Mouse (Mus musculus): Measurements from ENCODE around the gene Gm33543. TPM values are rescaled to one million over a fixed set of nuclear protein-coding genes. Genes with fewer than 3 reads are reported as not detected.

The Gm33543 gene
- not detected in 2 replicates for polyA plus RNA-seq (2012; ENCODE audit: insufficient read depth, low replicate concordance)

DNA sequence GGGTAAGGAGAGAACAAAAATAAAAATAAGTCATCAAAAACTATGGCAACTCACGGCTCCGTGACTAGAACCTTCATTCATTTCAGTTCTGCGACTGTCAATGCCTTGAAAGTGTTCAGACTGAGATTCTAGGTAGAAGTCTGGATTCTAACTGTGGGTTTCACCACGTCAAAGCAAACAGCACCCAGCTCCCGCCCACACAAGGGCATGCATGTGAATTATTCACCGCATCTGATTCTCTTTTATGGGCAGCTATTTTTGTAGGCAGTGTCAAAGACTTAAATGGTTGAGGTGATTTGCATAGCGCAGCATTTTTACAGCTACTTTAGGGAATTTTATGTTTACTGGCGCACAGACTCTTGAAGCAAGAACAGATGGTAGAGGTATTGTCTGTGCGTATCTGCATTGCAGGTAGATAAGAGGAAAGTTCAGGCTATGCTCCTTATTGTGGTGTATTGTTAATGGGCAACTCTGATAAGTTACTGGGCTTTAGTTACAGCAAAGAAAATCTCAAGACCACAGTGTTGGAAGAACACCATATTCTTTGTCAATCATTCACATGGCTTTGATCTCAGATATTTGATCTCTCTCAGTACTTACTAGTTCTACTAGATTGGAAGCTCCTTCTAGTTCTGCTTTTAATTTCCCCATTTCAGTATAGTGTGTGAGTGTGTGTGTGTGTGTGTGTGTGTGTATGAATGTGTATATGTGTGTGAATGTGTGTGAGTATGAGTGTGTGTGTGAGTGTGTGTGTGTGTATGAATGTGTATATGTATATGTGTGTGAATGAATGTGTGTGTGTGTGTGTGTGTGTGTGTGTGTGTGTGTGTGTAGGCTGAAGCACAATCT lies at the start of gene Gm33543:
Gm33543 (minus strand) TSS at position 142 of the 849 bp plus-strand sequence.
- Histone ChIP-seq H3K27me3 (replicated peaks) (no peaks in the 10 kb centered on the region), H3K4me1 (no peaks in the 10 kb centered on the region), H3K9me3 (no peaks in the 10 kb centered on the region), H3K36me3 (replicated peaks; ENCODE audit: low read length) (no peaks in the 10 kb centered on the region), H3K4me3 (replicated peaks) (no peak within 1 kb of the TSS)
- no peak for TF ChIP-seq FLI1 (IDR thresholded peaks at IDR 0.05; ENCODE audit: low read length)
- no peak for TF ChIP-seq GATA1 (IDR thresholded peaks at IDR 0.05; ENCODE audit: borderline replicate concordance, low read length)

DNA sequence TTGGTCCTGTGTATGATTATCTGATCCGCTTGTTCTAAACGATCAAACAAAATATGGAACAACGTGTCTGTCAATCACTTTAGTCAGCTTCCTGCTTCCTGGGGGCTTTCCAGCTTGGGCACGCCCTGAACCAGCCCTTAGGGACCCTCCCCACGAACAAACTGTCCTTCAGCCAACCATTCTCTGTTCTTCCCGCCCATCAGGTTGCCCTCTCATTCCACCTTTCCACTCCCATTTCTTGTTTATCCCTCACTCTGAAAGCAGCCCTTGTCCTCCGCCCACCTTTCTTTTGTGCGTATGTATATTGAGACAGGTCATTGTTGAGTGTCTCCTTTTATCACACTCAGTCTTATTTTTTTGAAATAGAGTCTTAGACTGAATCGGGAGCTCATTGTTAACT lies 49.4 kb upstream of the Gm33543 start:
- TF ChIP-seq GATA1 (IDR thresholded peaks at IDR 0.05; ENCODE audit: borderline replicate concordance, low read length) = no peak
- Histone ChIP-seq H3K27me3 (replicated peaks) (peaks cover 11% of the 10 kb centered on the region), H3K4me3 (replicated peaks) (no peak overlapping the region), H3K36me3 (replicated peaks; ENCODE audit: low read length) (no peaks in the 10 kb centered on the region), H3K4me1 (peaks cover 13% of the 10 kb centered on the region), H3K9me3 (no peaks in the 10 kb centered on the region)

DNA sequence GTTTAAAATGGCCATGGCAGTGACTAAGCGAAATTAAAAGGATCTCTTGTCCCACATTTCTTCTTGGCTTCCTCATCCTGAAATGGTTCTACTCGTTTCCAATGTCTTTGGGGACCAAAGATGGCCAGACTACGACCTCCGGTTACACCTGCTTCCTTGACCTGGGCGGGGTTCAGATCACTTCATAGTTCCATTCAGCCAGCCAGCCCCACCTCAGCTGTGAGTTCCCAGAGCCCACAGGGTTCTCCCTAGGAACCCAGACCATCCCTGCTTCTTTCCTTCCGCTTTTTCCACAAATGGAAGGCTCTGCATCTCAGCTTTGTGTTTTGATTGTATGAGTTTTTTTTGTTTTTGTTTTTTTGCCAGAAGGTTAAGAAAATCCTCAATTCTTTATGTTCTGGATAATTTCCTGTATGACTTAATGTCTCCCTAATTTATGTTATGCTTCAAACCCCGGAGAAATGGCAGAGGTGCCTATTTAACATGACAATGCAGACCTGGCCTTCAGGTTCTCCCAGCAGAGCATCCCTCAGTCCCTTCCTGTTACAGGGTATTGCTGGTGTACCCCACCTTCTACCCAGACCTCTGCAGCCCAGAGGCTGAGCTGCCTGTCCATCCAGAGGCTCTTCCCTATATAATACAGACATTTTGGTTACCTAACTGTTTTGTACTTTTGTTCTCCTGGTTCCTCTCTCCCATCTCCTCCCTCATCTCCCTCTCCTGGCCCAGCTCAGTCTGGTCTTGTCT lies 48.7 kb upstream of the Gm33543 start:
- no peaks in the 10 kb centered on the region for H3K36me3 ChIP-seq (replicated peaks; ENCODE audit: low read length)
- H3K4me1 ChIP-seq = peaks cover 13% of the 10 kb centered on the region
- no peaks in the 10 kb centered on the region for H3K9me3 ChIP-seq
- H3K27me3 ChIP-seq (replicated peaks) = peaks cover 11% of the 10 kb centered on the region
- no peak overlapping the region for H3K4me3 ChIP-seq (replicated peaks)
- TF ChIP-seq FLI1 (IDR thresholded peaks at IDR 0.05; ENCODE audit: low read length) = no peak

DNA sequence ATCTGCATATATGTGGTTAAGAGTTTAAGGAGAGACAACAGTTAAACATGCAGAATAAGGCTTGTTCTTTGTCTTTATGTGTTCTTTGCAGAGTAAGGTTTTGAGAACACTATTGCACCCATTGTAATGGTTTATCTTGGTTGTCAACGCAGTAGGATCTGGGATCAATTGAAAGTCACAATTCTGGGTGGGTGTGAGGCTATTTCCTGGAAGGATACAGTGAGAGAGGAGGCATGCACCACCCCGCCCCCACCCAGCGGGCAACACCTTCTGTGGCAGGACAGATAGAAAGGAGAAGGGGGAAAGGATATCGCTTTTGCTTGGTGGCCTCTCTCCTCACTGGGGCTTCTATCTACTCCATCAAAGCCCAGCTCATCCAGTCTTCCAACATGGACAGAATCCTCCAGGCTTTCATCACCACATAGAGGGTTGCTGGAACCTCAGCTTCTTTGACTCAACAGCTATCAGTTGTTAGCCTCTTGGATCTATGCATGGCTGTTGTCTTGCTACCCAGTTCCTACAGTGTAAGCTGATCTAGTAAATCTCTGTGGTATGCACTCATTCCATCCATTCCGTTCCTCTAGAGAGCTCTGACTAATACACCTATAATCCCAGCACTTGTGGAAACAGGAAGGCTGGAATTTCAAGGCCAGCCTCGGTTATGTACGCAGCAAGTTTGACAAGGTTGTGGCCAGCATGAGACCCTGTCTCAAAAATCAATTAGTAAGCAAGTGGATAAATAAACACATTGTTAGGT lies 41.2 kb upstream of the Gm33543 start:
- Histone ChIP-seq H3K9me3 (peaks cover 19% of the 10 kb centered on the region), H3K4me3 (replicated peaks) (no peak overlapping the region), H3K36me3 (replicated peaks; ENCODE audit: low read length) (no peaks in the 10 kb centered on the region), H3K27me3 (replicated peaks) (peaks cover 6% of the 10 kb centered on the region), H3K4me1 (peaks cover 4% of the 10 kb centered on the region; the same call in 1 of the 2 replicates)
- TF ChIP-seq FLI1 (IDR thresholded peaks at IDR 0.05; ENCODE audit: low read length) = no peak
- no peak for TF ChIP-seq GATA1 (IDR thresholded peaks at IDR 0.05; ENCODE audit: borderline replicate concordance, low read length)

DNA sequence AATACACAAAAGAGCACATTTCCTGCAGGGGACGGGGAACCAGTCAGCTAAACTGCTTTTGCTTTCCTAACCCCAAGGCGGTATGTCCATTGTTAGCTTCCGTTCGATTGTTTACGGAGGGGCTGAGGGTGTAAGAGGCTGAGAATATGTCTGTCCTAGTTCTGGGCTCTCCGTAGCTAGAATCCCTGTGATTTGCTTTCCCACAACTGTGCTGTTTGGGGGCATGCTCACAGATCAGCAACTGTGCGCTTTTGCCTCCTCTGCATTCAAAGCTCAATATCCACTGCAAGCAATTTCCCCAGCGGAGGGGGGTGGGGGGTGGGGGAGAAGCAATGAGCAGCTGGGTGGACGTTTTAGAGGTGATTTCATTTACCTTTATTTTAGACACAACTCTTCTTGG lies 39.3 kb upstream of the Gm33543 start:
- H3K9me3 ChIP-seq = peaks cover 23% of the 10 kb centered on the region
- H3K27me3 ChIP-seq (replicated peaks) = peaks cover 6% of the 10 kb centered on the region
- TF ChIP-seq FLI1 (IDR thresholded peaks at IDR 0.05; ENCODE audit: low read length) (no peak), GATA1 (IDR thresholded peaks at IDR 0.05; ENCODE audit: borderline replicate concordance, low read length) (no peak)
- H3K4me1 ChIP-seq = peaks cover 4% of the 10 kb centered on the region; the same call in 1 of the 2 replicates
- no peaks in the 10 kb centered on the region for H3K36me3 ChIP-seq (replicated peaks; ENCODE audit: low read length)
- no peak overlapping the region for H3K4me3 ChIP-seq (replicated peaks)

DNA sequence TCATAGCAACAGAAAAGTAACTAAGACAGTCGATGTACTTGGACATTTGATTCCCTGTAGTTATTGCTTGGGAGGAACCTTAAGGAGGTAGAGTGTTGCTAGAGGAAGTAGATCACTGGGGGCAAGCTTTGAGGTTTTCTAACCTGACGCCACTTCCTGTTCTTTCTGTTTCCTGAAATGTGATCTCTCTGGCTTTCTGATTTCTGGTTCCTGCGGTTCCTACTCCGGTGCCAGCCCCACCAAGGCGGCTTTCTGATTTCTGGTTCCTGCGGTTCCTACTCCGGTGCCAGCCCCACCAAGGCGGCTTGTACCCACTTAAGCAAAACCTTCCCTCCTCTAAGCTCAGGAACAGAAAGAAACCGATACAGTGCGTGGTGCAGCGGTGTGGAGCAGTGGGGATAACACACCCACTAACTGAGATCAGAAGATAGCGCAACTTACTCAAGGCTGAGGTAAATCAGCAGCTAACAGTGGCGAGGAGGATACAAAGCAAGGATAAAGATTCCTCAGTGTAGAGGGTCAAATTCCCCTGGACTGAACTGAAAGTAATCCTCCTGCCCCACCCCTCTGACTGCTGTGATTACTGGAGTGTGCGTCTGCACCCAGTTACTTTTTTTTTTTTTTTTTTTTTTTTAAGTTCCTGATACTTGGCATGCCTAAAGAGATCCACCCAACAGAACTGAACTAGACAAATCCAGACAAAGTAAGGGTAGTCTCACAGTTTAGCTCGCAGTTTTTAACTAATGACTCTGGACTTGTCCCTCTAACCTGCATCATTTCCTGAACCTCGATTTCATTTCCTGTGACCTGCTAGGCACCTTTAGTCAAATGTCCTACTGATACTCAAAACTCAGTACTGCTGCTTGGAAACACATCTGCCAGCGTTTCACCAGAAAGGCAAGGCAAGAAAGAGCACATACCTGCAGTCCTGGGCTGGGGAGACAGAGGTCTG lies 37.5 kb upstream of the Gm33543 start:
- Histone ChIP-seq H3K36me3 (replicated peaks; ENCODE audit: low read length) (no peaks in the 10 kb centered on the region), H3K27me3 (replicated peaks) (peaks cover 6% of the 10 kb centered on the region), H3K4me1 (peaks cover 3% of the 10 kb centered on the region; the same call in 1 of the 2 replicates), H3K9me3 (peaks cover 23% of the 10 kb centered on the region), H3K4me3 (replicated peaks) (no peak overlapping the region)
- TF ChIP-seq GATA1 (IDR thresholded peaks at IDR 0.05; ENCODE audit: borderline replicate concordance, low read length) = no peak
- no peak for TF ChIP-seq FLI1 (IDR thresholded peaks at IDR 0.05; ENCODE audit: low read length)

DNA sequence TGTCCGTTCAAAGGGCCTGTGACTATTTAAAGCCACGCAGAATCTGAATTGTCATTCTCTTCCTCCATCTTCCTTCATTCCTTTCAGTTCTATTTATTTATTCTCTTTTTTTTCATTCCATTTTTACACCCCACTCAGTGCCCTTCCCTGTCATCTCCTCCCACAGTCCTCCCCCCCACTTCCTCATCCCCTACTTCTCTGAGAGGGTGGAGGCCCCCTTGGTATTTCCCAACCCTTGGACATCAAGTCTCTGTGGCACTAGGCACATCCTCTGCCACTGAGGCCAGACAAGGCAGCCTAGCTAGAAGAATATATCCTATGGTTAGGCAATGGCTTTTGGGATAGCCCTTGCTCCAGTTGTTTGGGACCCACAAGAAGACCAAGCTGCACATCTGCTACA lies 28.1 kb upstream of the Gm33543 start:
- TF ChIP-seq FLI1 (IDR thresholded peaks at IDR 0.05; ENCODE audit: low read length) (no peak), GATA1 (IDR thresholded peaks at IDR 0.05; ENCODE audit: borderline replicate concordance, low read length) (no peak)
- Histone ChIP-seq H3K4me1 (peaks cover 3% of the 10 kb centered on the region; the same call in 1 of the 2 replicates), H3K36me3 (replicated peaks; ENCODE audit: low read length) (no peaks in the 10 kb centered on the region), H3K4me3 (replicated peaks) (no peak overlapping the region), H3K27me3 (replicated peaks) (no peaks in the 10 kb centered on the region), H3K9me3 (no peaks in the 10 kb centered on the region)

DNA sequence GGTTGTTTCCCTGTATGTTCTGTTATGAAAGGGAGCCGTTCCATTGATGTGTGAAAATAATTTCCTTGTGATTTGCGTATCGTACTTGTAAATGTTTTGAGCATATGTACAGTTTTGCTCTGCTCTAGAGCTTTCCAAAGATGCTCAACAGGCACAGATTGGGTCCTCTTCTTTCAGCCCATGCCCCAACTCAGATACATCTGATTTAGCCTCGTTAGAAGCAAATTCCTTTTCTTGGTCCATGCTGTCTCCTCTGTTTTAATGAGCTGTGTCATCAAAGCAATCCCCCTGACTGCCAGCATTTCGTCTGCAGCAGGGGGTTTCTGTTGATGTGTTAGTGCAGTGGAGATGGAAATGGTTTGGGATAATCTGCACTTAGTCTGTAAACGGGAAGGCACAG lies 25.6 kb upstream of the Gm33543 start:
- H3K27me3 ChIP-seq (replicated peaks) = no peaks in the 10 kb centered on the region
- H3K4me3 ChIP-seq (replicated peaks) = no peak overlapping the region
- H3K36me3 ChIP-seq (replicated peaks; ENCODE audit: low read length) = no peaks in the 10 kb centered on the region
- H3K4me1 ChIP-seq = peaks cover 7% of the 10 kb centered on the region
- no peaks in the 10 kb centered on the region for H3K9me3 ChIP-seq
- TF ChIP-seq GATA1 (IDR thresholded peaks at IDR 0.05; ENCODE audit: borderline replicate concordance, low read length) (no peak), FLI1 (IDR thresholded peaks at IDR 0.05; ENCODE audit: low read length) (no peak)

DNA sequence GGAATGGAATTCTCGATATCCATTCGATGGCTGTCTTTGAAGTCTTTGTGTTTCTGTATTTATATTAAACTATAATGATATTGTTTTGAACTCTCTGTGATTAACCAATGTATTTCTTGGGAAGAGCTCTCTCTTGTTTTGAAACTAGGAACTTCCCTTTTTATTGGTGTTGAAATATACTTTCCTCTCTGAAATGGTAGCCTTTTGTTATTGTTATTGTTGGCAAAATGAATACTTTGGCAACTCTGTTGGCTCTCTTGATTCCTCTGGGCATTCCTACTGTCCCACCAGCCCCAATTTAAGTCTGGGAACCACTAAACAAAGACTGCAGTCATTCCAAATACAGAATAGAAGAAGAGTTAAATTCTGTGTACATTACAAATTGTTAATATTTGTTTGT lies 24.9 kb upstream of the Gm33543 start:
- Histone ChIP-seq H3K36me3 (replicated peaks; ENCODE audit: low read length) (no peaks in the 10 kb centered on the region), H3K9me3 (no peaks in the 10 kb centered on the region), H3K4me3 (replicated peaks) (no peak overlapping the region), H3K27me3 (replicated peaks) (no peaks in the 10 kb centered on the region), H3K4me1 (peaks cover 7% of the 10 kb centered on the region)
- TF ChIP-seq GATA1 (IDR thresholded peaks at IDR 0.05; ENCODE audit: borderline replicate concordance, low read length) = no peak
- no peak for TF ChIP-seq FLI1 (IDR thresholded peaks at IDR 0.05; ENCODE audit: low read length)

Measured in megakaryocyte, embryonic 14.5 days (primary cell).